Mouse (Mus musculus) adrenal gland, adult 2 months (tissue): ENCODE results near the gene Cyba. TPM values are rescaled to one million over a fixed set of nuclear protein-coding genes. Genes with fewer than 3 reads are reported as not detected.
A peak's percentile ranks its signal among the peaks of the same experiment; 100 is the strongest.

Experiments used
- DNase-seq: peaks from one replicate; pipeline ENCODE4 v3.0.0; 2021
- microRNA-seq, 2 experiments: library from miRNA; unstranded; fragments of <30 nt; microRNA quantifications; one replicate each; pipeline ENCODE4 v1.2.0; 2021
- polyA plus RNA-seq: library from polyadenylated mRNA; depleted of rRNA; stranded (reverse); fragments of >200 nt; gene quantifications from 2 replicates; pipeline ENCODE4 v1.2.3, GENCODE M21; 2012; rRNA removed
- total RNA-seq, 2 experiments: library from RNA; stranded (reverse); gene quantifications; 2 replicates each; pipeline ENCODE4 v1.2.3; 2021

Cyba gene
- total and polyA plus RNA-seq, 3 experiments, result 26.3 to 108 (median 43.7) TPM

- no peak for DNase-seq
Observed at GRCm38 (mm10) chr8:122423217-122423616, 9.5 kb downstream of the Cyba start.

GRCm38 (mm10) chr8:122421376-122422070, 11.2 kb downstream of the Cyba start, which contains the start of gene Il17c:
TSS of gene Il17c (plus strand) at chr8:122422020.
- no peak for DNase-seq

DNA sequence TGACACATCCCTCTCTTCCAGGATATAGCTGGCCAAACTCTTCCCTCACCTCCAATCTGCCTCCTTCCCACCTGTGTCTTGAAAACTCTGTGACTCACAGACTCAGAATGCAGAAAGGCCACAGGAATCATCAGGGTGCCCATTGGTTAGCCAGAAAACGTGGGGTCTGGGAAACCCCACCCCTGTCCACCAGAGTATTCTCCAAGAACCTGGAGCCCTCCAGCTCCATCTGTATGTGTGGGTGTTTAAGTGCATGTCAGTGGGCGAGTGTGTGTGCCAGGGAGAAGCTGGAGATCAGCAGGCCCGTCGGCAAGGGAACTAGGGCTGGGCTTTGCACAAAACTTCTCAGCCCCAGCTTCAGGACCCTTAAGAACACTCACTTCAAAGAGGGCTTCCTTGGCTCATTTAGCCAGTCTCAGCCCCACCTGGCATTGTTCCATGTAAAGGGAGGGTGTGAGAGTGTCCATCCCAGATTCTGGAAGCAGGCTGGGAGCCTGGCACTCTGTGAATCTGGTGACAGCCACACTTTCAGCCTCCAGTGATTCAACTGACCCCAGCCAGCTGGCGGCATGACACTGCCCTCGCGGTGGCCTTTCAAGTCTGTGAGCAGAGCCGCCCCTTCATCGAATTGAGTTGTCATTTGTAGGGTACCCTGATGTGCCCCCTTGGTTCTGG, 12.7 kb downstream of the Cyba start:
- no peak for DNase-seq

- DNase-seq, result no peak
Observed at GRCm38 (mm10) chr8:122415554-122415953, 17.2 kb downstream of the Cyba start.

- no peak for DNase-seq
Observed at GRCm38 (mm10) chr8:122414311-122414710, 18.4 kb downstream of the Cyba start.

DNA sequence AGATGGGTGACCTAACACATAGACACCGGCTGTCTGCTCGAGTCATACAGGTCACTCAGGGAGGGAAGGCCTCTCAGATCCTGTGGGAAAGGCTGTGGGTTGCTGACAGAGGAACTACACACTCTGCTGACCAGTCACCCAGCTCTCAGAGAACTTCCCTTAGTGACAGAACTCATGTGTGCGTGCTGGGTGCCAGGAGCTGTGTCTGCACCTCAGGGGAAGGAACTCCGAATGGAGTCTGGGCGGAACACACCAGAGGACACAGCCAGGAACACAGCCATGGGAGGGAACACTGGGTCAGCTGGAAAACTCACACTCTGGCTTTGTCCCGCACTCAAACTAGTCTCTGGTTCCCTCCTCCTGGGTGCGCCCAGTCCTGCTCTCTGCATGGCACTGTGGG, 25.1 kb downstream of the Cyba start:
- no peak for DNase-seq

DNA sequence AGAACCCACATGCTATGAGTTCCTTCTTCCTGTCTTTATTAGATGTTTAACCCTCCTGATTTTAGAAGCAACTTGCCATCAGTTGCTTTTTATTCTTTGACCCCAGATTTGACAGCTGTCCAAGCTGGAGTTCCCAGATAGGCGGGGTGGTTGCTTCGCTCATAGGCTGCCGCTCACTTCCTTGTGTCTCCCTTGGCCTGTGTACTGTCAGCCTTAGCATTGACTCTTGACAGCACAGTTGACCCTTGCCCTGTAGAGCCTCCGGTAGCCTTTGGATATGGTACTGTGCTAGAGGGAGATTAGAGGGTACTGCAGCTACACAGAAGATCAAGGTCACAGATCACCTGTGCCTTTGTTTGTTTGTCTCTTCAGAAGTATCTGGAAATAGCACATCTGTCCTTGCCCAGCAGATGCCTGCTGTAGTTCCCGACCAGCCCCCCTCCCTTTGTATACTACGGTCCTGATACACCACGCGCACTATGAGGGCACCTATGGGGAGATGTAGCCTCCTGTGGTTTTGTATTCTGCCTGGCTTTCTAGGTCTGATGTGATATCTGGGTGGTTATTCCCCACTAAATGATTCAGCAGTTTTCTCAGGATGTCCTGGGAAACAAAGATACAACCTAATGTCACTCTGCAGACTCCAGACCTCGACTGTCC, 27.5 kb downstream of the Cyba start:
- no peak for DNase-seq

GRCm38 (mm10) chr8:122398186-122398585, 34.5 kb downstream of the Cyba start:
- DNase-seq, result no peak

- DNase-seq, result no peak
Observed at GRCm38 (mm10) chr8:122395291-122395690, 37.4 kb downstream of the Cyba start.

- DNase-seq, result no peak
Observed at GRCm38 (mm10) chr8:122393717-122394116, 39.0 kb downstream of the Cyba start.

GRCm38 (mm10) chr8:122390758-122391157, 42.0 kb downstream of the Cyba start:
- no peak for DNase-seq

- DNase-seq, result no peak
Observed at GRCm38 (mm10) chr8:122389357-122389756, 43.4 kb downstream of the Cyba start.

DNA sequence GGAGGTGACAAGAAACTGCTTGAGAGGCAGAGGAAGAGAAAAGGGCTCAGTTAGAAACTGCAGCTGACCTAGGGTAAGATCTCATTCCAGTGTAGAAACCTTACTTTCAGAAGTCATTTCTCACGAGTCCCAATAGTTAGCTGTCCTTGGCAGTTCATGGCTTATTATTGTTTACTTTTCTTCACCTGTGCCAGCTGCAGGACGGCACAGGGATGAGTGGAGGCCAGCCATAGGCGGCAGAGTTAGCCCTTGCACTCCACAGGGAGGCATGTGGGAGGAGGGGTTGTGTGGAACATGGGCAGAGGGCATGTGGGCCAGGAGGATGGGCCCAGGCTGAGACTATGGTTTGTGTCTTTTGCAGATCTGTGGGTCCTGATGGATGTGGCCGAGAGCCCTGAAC, 49.7 kb downstream of the Cyba start:
- DNase-seq, result no peak

GRCm38 (mm10) chr8:122376365-122377231, 56.1 kb downstream of the Cyba start, which contains the start of gene Zc3h18:
TSS of gene Zc3h18 (plus strand) at chr8:122376609.
- peak; percentile 99 for DNase-seq

GRCm38 (mm10) chr8:122375751-122376364, 56.9 kb downstream of the Cyba start:
- DNase-seq, result no peak

DNA sequence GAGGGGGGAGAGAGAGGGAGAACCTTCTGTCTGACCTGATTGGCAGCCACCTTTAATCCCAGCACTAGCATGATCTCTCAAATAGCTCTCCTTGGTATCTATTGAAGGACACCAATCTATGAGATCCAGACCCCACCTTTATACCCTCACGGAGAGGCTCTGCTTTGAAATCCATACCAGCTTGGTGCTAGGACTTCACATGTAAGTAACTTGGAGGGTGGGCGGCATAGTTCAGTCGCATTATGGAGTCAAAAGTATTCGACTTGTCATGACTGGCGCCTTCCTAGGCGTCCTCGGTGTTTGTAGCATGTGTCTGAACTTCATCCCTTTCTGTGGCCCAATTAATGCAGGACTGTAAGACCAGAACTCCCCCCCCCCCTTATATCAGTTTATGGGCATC, 57.4 kb downstream of the Cyba start:
- DNase-seq, result no peak

Small RNA genes lying within 50 kb of the gene (microRNA-seq; reads per million reads assigned to microRNA genes)
- 0 reads per million in 2 experiments for gene Gm24366

Other genes with a start within 250 kb of the Cyba start
- 10 to 100 TPM; 16.0 to 24.2 TPM for gene Zfpm1, start 150.8 kb downstream of the Cyba start, total RNA-seq
- gene Zfpm1, start 150.8 kb downstream of the Cyba start, polyA plus RNA-seq, result 37.4 and 60.4 TPM in 2 replicates
- not detected for gene Trhr2, start 72.2 kb downstream of the Cyba start, total RNA-seq
- not detected in 2 replicates for gene Trhr2, start 72.2 kb downstream of the Cyba start, polyA plus RNA-seq
- gene Zc3h18, start 56.3 kb downstream of the Cyba start, total RNA-seq, result 10 to 100 TPM; 36.9 to 44.8 TPM
- gene Zc3h18, start 56.3 kb downstream of the Cyba start, polyA plus RNA-seq, result 34.3 and 38.2 TPM in 2 replicates
- gene Il17c, start 10.9 kb downstream of the Cyba start, total RNA-seq, result not detected
- gene Il17c, start 10.9 kb downstream of the Cyba start, polyA plus RNA-seq, result 0.16 TPM in 1 of 2 replicates, not detected in the other
- 10 to 100 TPM in 1 of 2 experiments, 1 to 10 TPM in 1; 9.2 to 39.5 TPM for gene Mvd, start 10.5 kb upstream of the Cyba start, total RNA-seq
- 39.7 and 73.8 TPM in 2 replicates for gene Mvd, start 10.5 kb upstream of the Cyba start, polyA plus RNA-seq
- gene Snai3, start 27.8 kb upstream of the Cyba start, total RNA-seq, result not detected
- gene Snai3, start 27.8 kb upstream of the Cyba start, polyA plus RNA-seq, result 0.15 and 0.19 TPM in 2 replicates
- 10 to 100 TPM; 42.8 to 83.8 TPM for gene Rnf166, start 43.1 kb upstream of the Cyba start, total RNA-seq
- 132 and 157 TPM in 2 replicates for gene Rnf166, start 43.1 kb upstream of the Cyba start, polyA plus RNA-seq
- 10 to 100 TPM; 15.5 to 18.1 TPM for gene Ctu2, start 43.2 kb upstream of the Cyba start, total RNA-seq
- gene Ctu2, start 43.2 kb upstream of the Cyba start, polyA plus RNA-seq, result 40.6 and 46.7 TPM in 2 replicates
- 10 to 100 TPM; 15.1 to 26.4 TPM for gene Piezo1, start 118.4 kb upstream of the Cyba start, total RNA-seq
- 47.5 and 64.7 TPM in 2 replicates for gene Piezo1, start 118.4 kb upstream of the Cyba start, polyA plus RNA-seq
- 1 to 10 TPM; 5.0 to 7.0 TPM for gene Cdt1, start 135.1 kb upstream of the Cyba start, total RNA-seq
- gene Cdt1, start 135.1 kb upstream of the Cyba start, polyA plus RNA-seq, result 19.9 and 22.4 TPM in 2 replicates
- gene Aprt, start 144.0 kb upstream of the Cyba start, total RNA-seq, result 100 to 1,000 TPM in 1 of 2 experiments, 10 to 100 TPM in 1; 56.2 to 106 TPM
- gene Aprt, start 144.0 kb upstream of the Cyba start, polyA plus RNA-seq, result 161 and 176 TPM in 2 replicates
- gene Galns, start 178.5 kb upstream of the Cyba start, total RNA-seq, result 1 to 10 TPM; 6.0 to 7.8 TPM
- gene Galns, start 178.5 kb upstream of the Cyba start, polyA plus RNA-seq, result 6.8 and 8.0 TPM in 2 replicates
- gene Trappc2l, start 178.7 kb upstream of the Cyba start, total RNA-seq, result 10 to 100 TPM; 53.8 to 55.5 TPM
- 159 and 161 TPM in 2 replicates for gene Trappc2l, start 178.7 kb upstream of the Cyba start, polyA plus RNA-seq
- gene Pabpn1l, start 189.8 kb upstream of the Cyba start, total RNA-seq, result not detected
- not detected in 2 replicates for gene Pabpn1l, start 189.8 kb upstream of the Cyba start, polyA plus RNA-seq